Mouse (Mus musculus) heart, postnatal 0 days (tissue): ENCODE data around the gene 4930583I09Rik.

Experiments
- CTCF ChIP-seq: IDR thresholded peaks from 2 replicates; pipeline ENCODE4 v1.5.1; 2016; ENCODE audit warnings: antibody characterized with exemption, control low read depth, low read depth
- EP300 ChIP-seq: IDR thresholded peaks from 2 replicates; pipeline ENCODE4 v1.6.1; 2016; ENCODE audit warnings: antibody characterized with exemption, low read depth

- no peak for TF ChIP-seq CTCF
- no peak for TF ChIP-seq EP300
Measured at GRCm38 (mm10) chr17:64848031-64848430, 12.2 kb upstream of the 4930583I09Rik start.
